Comparison of ENCODE assay signal across 8 mouse cellular contexts in genomic region chr3:95042838-95043229, GRCm38 (mm10). TPM values are rescaled to one million over a fixed set of nuclear protein-coding genes. Genes with fewer than 3 reads are reported as not detected.
DNase-seq lines count a peak whose midpoint lies in the region; ATAC-seq lines count a peak whose summit lies in the region.

No protein-coding gene starts in this region.

- peaks cover 7% of the 10 kb centered on the region; the same call in 1 of the 2 replicates for H3K36me3 ChIP-seq in heart, embryonic 16.5 days (ENCODE audit: control insufficient read depth, insufficient read depth)
- H3K36me3 ChIP-seq in hindbrain, embryonic 11.5 days (ENCODE audit: control insufficient read depth, insufficient read depth, low read length): no peaks in the 10 kb centered on the region

- peaks cover 7% of the 10 kb centered on the region for H3K4me1 ChIP-seq in heart, embryonic 16.5 days (ENCODE audit: control insufficient read depth, insufficient read depth, low read length)
- 0 out of 2 replicates have a peak, but pooled peaks cover 3% of the 10 kb centered on the region for H3K4me1 ChIP-seq in hindbrain, embryonic 11.5 days (replicated peaks; ENCODE audit: control insufficient read depth, insufficient read depth, low read length)

- H3K27me3 ChIP-seq in heart, embryonic 16.5 days (ENCODE audit: control insufficient read depth, insufficient read depth, low read length): no peaks in the 10 kb centered on the region
- no peaks in the 10 kb centered on the region for H3K27me3 ChIP-seq in hindbrain, embryonic 11.5 days (ENCODE audit: control insufficient read depth, insufficient read depth, low read length)

- H3K4me3 ChIP-seq in heart, embryonic 16.5 days (ENCODE audit: low read length): peak overlapping the region; percentile 82
- H3K4me3 ChIP-seq in hindbrain, embryonic 11.5 days (ENCODE audit: low read depth, low read length): peak overlapping the region; percentile 52

- H3K27ac ChIP-seq in heart, embryonic 16.5 days (ENCODE audit: low read length): peak overlapping the region; percentile 28
- no peak overlapping the region for H3K27ac ChIP-seq in hindbrain, embryonic 11.5 days (ENCODE audit: low read depth, low read length)

- H3K9ac ChIP-seq in heart, embryonic 16.5 days (ENCODE audit: low read length): 0 out of 2 replicates have a peak overlapping the region, but pooled peaks have one; percentile 7
- peak overlapping the region; percentile 59; the same call in 1 of the 2 replicates for H3K9ac ChIP-seq in hindbrain, embryonic 11.5 days (ENCODE audit: low read depth, low read length)

- 23% methylated on average over 7 of the region's 7 CpGs for WGBS in heart, embryonic 16.5 days
- 34% methylated on average over 7 of the region's 7 CpGs for WGBS in hindbrain, embryonic 11.5 days

- H3K4me2 ChIP-seq in heart, embryonic 16.5 days (ENCODE audit: low read depth, low read length): peak overlapping the region; percentile 56
- H3K4me2 ChIP-seq in hindbrain, embryonic 11.5 days (replicated peaks; ENCODE audit: low read depth, low read length): peak overlapping the region; percentile 42

- no peak for DNase-seq in heart, postnatal 4 days
- DNase-seq in MEL-GATA-1-ER (ENCODE audit: extremely low read depth, low read depth): peak; percentile 95
- no peak for DNase-seq in hindbrain, embryonic 11.5 days (ENCODE audit: low spot score)
- DNase-seq in layer of hippocampus, adult 18-20 months (ENCODE audit: low spot score in 2 of 2): no peak
- DNase-seq in thymus, adult 18-20 months: no peak
- DNase-seq in spleen, adult 18-20 months: no peak

- ATAC-seq in heart, embryonic 16.5 days (replicated peaks; ENCODE audit: extremely low read depth, insufficient read depth, low FRiP score): peak; percentile 46
- ATAC-seq in hindbrain, embryonic 11.5 days (ENCODE audit: low FRiP score): peak; percentile 75
- peak; percentile 23; the same call in 1 of the 2 replicates for ATAC-seq in megakaryocyte-erythroid progenitor cell, adult 5-6 weeks (replicated peaks; ENCODE audit: low FRiP score, low TSS enrichment, poor library complexity, severe bottlenecking)

- H3K9me3 ChIP-seq in heart, embryonic 16.5 days (replicated peaks; ENCODE audit: control insufficient read depth, low read length): no peaks in the 10 kb centered on the region
- no peaks in the 10 kb centered on the region for H3K9me3 ChIP-seq in hindbrain, embryonic 11.5 days (ENCODE audit: control insufficient read depth, low read length)

RNA-seq across cellular contexts. Expression of gene Psmd4, which starts 0.4 kb away (rescaled TPM):
- polyA plus RNA-seq in heart, embryonic 16.5 days (2015; fragmentation: Nextera tagmentation; extraction: Ambion mirVana): 201 and 223 TPM in 2 replicates
- 100 to 1,000 TPM; 145 to 147 TPM for total RNA-seq in heart, postnatal 4 days (2021)
- 328 and 329 TPM in 2 replicates for polyA plus RNA-seq in hindbrain, embryonic 11.5 days (2014; fragmentation: Nextera tagmentation; extraction: Ambion mirVana)
- 190 and 212 TPM in 2 replicates for total RNA-seq in megakaryocyte-erythroid progenitor cell, adult 5-6 weeks (2014; fragmentation: Nextera tagmentation)
- 336 and 456 TPM in 2 replicates for total RNA-seq in megakaryocyte-erythroid progenitor cell, adult 5-6 weeks (2017)
- 100 to 1,000 TPM; 154 to 169 TPM for total RNA-seq in layer of hippocampus, adult 18-20 months (2021)

RNA-seq across cellular contexts. Expression of gene Zfp687, which starts 27.6 kb away (rescaled TPM):
- 16.4 and 16.9 TPM in 2 replicates for polyA plus RNA-seq in heart, embryonic 16.5 days (2015; fragmentation: Nextera tagmentation; extraction: Ambion mirVana)
- total RNA-seq in heart, postnatal 4 days (2021): 10 to 100 TPM; 30.7 to 33.4 TPM
- polyA plus RNA-seq in hindbrain, embryonic 11.5 days (2014; fragmentation: Nextera tagmentation; extraction: Ambion mirVana): 21.2 and 29.6 TPM in 2 replicates
- total RNA-seq in megakaryocyte-erythroid progenitor cell, adult 5-6 weeks (2014; fragmentation: Nextera tagmentation): 16.8 and 25.9 TPM in 2 replicates
- total RNA-seq in megakaryocyte-erythroid progenitor cell, adult 5-6 weeks (2017): 13.0 and 42.4 TPM in 2 replicates
- total RNA-seq in layer of hippocampus, adult 18-20 months (2021): 10 to 100 TPM; 24.4 to 26.2 TPM

Comparison
In these comparisons a context has a peak if more than half of its experiments do, and no peak if none do; other contexts are left out.
1. ATAC-seq: peak in every context shown above with its lines; median percentile 75 in hindbrain, embryonic 11.5 days; 46 in heart, embryonic 16.5 days; 23 in megakaryocyte-erythroid progenitor cell, adult 5-6 weeks.